Mouse (Mus musculus) E14TG2a.4 (cell line): Measurements from ENCODE around the gene Olfr789.

Source experiments
- CTCF ChIP-seq: conservative IDR thresholded peaks from 2 replicates; pipeline ENCODE4 v1.5.1; 2014; ENCODE audit warnings: low read length
- POU5F1 ChIP-seq: IDR thresholded peaks from 2 replicates; pipeline ENCODE4 v1.6.1; 2014; ENCODE audit warnings: low read length, borderline replicate concordance

DNA sequence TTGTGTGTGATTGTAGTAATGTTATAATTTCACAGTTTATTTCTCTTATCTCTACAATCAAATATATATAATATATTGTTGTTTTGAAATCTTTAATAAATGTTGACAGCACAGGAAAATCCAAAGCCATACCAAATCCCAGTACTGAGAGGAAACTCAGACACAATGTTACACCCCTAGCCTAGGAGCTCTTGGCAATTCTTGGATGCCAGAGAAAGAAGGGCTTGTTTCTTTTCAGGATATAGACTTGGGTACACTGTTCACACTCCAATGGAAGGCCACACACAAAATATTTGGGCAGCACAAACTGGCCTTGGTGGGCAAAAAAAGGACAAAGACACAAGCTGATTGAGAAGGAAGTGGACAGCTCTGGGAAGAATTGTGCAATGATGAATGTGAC lies 10.8 kb upstream of the Olfr789 start:
- no peak for TF ChIP-seq CTCF
- TF ChIP-seq POU5F1, result no peak
